Mouse (Mus musculus) urinary bladder, postnatal 4 days (tissue): ENCODE results near the gene Morn2.
A peak's percentile ranks its signal among the peaks of the same experiment; 100 is the strongest.
"Not testable (repeated sequence)": the region's sequence is repeated elsewhere in the genome, so short reads cannot be mapped to it uniquely, and the experiment has no call there.

Experiments used
- DNase-seq, 2 experiments: peaks; one replicate each; pipeline ENCODE4 v3.0.0; 2021 to 2022; ENCODE audit warnings: low spot score in 2 of 2

Gene Morn2

DNA sequence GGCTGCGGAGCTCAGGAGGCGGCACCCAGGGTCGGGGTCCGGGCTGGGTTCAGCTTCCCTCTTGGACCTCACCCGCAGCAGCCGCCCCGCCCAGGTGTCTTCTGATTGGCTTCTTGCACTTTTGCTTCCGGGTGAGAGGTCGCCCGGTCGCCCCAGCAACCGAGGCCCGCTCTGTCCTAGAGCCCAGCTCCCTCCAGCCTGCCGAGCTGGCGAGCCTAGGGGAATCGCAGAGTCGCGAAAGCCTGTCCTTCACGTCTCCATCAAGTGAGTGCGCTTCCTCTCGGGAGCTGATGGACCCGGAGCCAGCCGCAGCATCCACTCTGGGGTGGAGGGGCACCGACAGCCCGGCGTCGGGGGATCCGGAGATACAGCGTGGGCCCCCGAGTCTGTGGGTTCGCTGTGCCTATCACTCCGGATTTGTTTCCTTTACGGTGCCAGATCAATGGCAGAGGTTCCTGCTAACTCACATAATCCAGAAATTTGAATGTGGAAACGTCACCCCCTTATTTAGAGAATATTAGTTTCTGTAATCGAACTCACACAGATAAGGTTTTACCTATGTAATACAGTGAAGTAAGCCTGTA lies at the start of gene Morn2, which contains the start of gene Dhx57:
Gene Morn2 (plus strand): TSS at position 130 of the 584 bp plus-strand sequence.
Gene Dhx57 (minus strand): TSS at position 403 of the 584 bp plus-strand sequence.
- peak; percentile 96 to 99 for DNase-seq

DNA sequence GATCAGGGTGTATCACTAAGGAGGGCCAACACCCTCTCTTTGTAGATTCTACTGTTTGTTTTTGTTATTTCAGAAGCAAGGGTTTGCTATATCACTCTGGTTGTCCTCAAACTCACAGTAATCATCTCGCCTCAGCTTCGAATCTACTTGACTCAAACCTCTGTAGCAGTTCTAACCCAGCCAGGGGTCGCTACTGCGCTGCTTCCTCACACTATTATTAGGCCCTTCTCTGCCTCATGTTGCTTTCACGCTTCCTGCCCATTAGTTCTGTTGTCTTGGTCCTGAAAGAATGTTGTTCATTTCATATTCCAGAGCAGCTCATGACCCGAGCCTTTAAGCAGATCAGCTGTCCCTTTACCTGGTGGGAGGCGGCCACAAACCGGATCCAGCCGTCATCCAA lies 48.4 kb upstream of the Morn2 start:
- DNase-seq = no peak

DNA sequence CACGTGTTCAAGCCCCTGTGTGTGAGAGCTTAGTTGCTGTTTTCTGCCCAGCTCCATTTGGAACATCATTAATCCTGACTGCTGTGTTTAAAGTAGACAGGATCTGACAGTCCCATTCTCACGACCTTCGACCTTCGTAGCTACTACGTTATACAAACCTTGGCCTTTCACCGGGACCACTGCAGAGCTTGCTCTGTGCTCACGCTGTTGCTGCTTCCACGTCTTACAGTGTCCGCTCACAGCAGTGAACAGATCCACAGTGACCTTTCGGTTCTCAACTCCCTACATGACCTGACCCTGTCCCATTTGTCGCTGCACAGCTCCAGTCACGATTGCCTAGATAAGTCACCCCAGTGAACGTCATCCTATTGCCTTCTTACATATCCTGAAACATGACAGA lies 46.9 kb upstream of the Morn2 start:
- DNase-seq = no peak

DNA sequence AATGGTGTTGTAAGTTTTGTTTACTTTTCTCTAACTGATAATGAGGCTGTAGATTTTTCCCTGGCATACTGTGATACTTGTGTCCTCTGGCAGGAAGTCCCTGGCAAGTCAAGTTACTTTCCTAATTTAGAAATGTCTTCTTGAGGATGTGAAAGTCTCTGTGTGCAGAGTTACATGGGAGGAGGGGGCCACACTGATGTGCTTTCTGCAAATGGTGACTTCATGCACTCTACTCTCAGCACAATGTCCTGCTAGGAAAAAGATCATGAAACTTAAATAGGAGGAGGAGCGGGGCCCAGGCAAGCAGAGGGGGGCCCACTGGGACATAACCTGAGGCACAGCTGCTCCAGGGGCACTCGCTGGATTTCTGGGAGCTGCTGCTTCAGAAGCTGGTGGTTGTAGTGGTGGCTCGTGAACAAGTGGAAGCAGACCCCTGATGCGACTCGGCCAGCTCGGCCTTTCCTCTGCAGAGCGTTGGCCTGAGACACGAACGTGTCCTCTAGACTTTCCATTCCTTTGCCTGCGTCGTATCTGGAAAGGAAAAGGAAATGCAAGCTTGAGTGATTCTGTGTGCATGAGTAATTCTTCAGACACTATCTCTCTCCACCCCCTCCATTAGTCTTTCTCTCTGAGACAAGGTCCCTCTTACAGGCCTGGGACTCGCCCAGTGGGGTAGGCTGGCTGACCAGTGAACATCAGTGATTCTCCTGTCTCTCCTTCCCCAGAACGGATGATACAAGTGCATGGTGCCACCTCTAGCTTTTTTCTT lies 37.1 kb upstream of the Morn2 start:
- no peak for DNase-seq

DNA sequence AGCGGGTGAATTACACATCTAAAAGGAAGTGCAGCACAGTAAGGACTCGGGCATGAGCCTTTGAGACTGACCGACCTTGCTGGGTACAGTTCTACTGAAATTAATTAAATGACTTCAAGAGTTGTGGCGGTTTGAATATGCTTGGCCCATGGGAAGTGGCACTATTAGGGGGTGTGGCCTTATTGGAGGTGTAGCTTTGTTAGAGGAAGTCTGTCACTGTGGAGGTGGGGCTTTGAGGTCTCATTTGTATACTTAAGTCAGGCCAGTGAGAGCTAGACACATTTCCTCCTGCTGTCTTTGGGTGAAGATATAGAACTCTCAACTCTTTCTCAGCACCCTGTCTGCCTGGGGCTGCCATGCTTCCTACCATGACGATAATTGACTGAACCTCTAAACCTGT lies 35.6 kb upstream of the Morn2 start:
- no peak for DNase-seq

DNA sequence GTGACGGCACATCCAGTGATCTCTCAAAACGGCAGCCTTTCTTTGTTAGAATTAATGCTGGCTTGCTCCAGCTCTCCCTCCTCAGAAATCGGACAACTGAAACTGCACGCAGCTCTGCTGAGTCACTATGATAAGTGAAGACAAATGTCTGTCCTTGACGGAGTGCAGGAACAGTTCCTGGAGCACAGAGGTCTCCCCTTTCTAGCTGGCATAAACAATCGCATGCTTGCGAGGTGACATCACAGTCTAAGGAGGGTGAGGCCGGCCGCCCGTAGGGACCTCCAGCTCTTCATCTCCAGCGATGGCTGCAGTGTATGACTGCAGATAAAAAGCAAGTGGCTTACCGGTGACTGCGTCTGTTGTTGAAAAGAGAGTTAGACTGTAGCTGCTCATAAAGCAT lies 34.8 kb upstream of the Morn2 start:
- peak; percentile 59 to 66 for DNase-seq

DNA sequence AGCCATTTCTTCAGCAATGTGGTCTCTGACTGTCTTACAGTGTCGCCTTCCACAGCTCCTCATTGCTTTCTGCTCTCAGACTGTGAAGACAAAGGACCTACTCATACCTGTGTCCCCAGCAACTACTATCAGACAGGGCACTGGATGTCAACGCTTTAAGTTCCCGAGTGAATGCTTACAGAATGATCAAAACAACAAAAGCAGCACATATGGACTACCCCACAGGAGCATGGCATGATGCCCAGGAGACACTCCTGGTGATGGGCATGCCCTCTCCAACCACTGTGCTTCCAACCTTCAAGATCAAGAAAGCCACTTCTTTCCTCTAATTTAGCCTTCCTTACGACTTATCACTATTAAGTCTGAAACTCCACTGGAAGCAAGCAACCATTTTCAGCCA lies 22.9 kb upstream of the Morn2 start:
- DNase-seq = no peak

DNA sequence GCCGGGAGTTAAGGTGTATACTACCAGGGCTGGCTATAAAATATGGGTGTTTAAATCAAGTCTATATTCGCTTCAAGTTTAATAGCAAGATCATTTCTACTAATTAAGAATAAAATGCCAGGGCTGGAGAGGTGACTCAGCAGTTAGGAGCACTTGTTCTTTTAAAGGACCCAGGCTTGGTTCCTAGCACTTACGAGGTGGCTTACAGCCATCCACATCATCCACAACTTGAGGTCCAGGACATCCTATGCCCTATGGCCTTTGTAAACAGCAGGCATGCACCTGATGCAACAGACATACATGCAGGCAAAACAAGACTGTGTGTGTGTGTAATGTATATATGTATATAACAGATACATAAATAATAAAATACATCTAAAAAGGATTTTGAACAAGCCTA lies 21.9 kb upstream of the Morn2 start:
- DNase-seq = no peak

DNA sequence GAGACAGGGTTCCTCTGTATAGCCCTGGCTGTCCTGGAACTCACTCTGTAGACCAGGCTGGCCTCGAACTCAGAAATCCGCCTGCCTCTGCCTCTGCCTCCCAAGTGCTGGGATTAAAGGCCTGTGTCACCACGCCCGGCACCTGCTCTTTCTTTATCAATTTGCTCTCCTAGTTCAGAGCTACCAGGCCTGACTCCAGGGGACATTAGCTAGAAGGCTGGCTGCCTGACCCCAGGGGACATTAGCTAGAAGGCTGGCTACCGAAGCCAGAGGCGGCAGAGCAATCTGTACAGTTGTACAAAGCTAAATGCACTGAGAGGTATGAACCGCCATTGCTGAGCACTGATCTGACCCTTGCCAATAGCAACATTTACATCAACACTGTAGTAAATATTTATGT lies 19.4 kb upstream of the Morn2 start:
- DNase-seq = not testable (repeated sequence)

DNA sequence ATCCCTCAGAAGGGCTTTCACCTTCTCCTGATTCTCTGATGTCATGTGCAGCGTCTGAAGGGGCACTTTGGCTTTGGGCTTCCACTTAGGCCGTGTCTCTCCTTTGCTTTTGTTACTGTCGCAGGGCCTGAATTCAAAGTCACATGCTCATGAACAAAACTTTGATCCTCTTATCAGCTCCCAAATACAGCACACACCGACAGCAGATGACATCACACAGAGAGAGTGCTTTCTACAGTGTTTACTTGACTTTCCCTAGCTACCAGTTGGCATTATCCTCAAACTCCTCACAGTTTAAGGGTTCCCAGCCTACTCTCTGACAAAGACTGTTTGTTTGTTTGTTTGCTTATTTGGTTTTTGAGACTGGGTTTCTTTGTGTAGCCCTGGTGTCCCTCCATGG lies 11.7 kb upstream of the Morn2 start:
- DNase-seq = no peak

DNA sequence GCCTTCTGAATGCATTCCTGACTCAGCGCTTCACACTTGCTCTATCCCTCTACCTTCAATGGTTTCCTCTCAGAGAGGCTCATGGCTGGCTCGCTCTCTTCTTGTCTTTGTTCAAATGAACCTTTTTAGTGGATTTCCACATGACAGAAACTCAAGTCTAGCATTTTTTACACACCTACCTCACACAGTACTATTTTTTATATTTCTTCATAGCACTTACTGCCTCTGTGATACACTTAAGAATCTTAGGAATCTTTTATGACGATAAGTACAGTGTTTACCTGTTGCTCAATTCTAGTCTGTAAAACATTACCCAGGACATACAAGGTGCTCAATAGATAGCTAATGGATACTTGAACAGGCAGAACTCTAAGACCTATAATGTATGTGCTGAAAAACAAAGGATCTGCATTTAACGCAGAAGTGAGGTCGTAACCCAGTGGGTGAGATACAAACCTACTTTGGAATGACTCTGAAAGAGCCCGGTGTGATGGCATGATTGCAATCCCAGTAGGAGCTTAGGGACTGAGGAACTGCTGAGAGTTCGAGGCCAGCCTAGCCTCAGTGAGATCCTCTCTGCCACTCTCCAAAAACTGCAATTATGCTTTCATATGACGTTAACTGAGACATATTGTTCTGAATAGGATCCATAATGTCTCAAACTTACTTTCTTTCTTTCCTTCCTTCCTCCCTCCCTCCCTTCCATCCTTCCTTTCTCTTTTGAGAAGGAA lies 10.5 kb upstream of the Morn2 start:
- no peak for DNase-seq

DNA sequence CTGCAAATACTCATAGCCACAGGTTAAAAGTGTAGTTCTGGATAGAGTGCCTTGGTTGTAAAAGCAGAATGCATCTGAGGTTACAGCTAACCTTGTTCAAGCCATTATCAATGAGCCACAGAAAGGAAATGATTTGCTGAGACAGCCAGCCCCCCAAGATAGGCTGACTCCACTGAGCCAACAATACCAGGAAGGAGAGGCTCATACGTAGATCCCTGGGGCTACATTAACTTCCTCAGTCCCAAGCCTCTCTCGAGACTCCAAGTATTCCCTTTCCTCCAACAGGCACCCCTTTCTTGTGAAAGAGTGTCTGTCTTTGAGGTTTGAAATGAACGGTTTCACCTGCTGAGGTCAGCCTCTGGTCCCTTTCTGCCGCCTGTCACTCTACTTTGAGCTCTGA lies 5.6 kb upstream of the Morn2 start:
- no peak for DNase-seq

DNA sequence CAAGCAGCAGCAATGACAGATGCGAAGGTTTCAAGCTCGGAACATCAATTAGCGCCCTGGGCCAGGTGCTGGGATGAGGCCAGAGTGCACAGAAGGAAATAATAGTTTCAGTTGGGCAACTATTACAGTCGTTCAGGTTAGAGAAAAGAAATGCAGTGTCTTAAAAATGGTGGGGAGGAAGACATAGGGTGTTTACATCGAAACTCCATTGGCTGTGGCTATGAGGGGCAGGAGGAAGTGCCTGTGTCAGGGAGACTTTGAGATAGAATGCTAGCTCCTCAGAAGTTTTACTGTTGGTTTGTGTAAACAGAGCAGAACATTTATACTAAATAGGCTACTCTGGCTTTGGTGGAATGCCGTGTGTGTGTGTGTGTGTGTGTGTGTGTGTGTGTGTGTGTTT lies 2.0 kb upstream of the Morn2 start:
- DNase-seq = no peak

DNA sequence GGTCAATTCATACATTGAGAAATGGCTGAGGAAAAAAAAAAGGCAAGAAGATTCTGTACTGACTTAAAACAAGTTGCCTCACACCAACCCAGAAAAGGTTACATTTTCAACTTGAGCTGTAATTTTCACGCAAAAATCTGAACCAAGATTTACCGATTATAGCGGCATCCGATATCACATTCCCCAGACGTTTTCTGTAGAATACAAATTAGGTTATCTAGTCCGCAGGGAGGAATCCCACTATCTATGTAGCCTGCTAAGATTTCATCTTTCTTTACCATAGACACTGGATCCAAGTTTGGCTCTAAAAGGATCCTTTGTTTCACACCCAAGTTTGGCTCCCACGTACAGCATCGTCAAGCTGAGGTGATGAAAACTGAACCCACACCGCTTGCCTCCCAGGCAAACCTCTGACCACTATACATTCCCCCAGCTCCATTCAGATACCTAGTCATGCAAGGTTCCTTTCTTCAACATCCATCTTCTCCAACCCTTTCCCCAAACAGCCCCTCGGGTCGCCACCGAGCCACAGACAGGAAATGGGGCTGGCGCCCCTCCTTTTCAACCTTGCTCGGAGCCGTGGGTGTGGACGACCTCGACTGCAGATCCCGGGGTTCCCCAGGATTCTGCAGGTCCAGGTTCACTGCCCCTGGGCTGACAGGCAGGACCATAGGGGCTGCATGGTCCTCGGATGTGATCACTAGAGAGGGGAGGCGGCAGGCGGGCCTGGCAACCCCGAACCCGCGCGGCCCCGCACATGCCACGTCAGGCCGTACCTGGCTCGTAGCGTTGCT lies 526 bp upstream of the Morn2 start:
- DNase-seq = no peak

DNA sequence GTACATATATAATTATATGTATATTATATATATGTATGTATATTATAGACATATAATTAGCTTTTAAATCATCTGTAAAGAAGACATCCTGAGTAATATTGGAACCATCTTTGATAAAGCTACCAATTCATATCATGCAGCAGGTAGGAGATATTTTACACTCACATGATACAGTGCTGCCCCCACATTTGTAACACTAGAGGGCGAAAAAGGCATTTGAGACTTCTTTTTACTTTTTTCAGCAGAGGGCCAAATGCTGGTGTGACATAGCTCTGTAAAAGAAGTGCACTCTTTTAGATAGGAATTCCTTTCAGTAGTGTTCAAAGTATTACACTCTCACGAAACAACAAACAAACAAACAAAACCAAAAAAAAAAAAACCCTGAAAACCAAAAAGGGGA lies 1.1 kb downstream of the Morn2 start:
- no peak for DNase-seq

DNA sequence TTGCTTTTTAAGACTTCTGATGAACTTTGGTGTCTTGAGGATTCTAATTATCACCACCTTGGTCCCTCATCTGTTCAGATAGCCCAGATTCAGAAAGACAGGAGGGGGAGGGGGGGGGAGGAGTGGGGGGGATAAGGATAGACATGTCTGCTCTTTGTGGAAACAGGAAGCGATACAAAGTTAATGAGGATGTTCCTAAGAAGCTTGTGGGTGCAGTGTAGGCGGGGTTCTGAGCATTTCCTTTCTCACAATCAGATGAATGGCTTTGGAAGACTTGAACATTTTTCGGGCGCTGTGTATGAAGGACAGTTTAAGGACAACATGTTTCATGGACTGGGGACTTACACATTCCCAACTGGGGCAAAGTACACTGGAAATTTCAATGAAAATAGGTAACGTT lies 5.3 kb downstream of the Morn2 start:
- DNase-seq = no peak

DNA sequence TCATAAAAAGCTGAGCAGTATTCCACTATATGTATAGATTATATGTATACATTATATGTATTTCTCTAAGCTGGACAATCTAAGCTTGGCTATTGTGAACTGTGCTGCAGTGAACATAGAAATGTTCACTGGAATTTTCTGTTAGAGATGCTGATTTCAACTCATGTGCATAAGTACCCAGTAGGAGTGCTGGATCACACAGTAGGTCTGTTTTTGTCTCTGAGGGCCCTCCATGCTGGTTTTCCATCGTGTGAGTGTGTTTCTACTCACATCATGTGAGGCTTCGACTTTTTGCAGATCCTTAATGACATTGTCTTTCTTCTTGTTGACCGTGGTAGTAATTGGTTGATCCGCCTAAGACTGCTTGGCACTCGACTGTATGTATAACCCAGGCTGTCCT lies 8.8 kb downstream of the Morn2 start:
- no peak for DNase-seq

DNA sequence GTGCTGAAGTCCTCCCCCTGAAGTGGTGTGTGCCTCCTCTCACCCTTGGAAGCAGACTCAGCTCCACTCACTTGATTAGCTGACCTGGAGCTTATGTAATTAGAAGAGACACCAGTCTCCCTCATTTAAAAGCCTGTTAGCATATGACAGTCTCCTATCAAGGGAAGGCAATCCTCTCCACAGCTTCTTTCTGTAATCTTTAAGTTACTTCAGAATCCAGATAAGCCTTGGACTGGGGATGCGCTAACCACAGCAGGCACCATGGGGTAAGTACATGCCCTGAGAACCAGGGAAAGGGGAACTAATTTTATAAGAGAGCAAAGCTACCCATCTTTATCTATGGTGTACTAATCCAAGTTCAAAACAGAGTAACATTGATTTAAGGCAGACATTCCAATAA lies 17.2 kb downstream of the Morn2 start, which contains the start of gene Arhgef33:
Gene Arhgef33 (plus strand): TSS at position 157 of the 400 bp plus-strand sequence.
- no peak for DNase-seq

DNA sequence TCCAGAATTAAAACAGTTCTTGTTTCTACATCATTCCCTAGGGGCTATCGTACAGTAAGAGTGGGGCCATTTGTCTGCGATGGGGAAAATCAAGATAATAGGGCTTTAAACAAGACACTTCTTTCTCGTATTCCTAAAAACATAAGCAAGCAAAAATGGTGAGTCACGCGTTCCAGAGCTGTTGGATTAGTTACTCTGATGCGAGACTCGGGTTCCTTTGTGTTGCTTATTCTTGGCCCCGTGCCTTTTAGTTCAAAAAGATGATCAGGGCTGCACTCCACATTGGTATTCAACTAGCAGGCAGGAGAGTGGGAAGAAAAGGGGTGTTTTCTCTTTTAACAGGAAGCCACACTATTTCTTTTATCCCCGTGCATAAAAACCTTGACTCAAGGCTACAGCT lies 21.8 kb downstream of the Morn2 start:
- DNase-seq = no peak

DNA sequence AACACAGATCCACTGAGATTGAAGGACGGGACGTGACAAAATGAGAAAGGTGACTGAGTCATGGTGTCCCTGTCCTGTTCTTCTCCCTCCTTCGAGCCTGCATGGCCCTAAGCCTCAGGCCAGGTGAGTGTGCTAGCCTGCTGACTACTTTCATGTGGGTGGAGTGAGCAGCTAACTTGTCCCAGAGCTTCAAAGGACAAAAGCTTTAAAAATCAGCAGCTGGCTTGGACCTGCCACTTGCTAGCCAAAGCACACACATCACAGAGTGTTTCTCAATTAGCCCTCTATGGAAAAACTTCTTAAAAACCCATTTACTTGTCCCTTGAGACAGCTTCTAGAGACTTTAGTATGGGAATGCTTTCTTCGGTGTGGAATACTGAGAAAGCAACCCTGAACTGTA lies 22.4 kb downstream of the Morn2 start:
- no peak for DNase-seq

DNA sequence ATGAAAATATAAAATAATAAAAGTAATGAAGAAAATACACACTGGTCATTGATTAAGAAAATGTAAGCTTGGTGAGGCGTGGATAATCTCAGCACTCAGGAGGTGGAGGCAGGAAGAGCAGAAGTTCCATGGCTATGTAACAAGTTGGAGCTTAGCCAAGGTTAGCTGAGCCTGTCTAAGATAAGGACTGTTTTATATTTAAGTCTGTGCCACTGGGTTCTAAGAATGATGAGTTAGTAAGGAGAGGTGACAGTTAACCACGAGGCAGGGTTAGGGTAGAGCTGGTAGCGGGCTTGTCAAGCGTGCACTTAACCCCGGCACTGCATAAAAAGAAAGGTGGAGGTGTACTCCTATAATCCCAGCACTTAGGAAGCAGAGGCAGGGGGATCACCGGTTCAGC lies 32.2 kb downstream of the Morn2 start:
- no peak for DNase-seq

DNA sequence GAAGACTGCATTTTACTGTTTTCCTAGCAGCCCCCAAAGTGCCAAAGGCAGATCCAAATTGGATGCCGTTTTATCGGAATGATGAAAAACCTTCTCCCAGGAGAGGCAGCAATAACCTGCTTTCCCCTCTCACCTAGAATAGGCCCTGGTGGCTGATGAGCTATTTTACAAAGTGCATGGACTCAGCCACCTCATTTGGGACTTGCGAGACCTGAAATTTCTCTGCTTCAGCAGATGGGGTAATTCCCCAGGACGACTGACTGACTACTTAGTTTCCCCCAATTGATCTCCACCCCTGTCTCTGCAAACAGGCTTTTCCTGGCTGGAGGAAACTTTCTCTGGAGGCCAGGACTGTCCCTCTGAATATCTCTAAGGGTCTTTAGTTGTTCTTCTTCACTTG lies 33.0 kb downstream of the Morn2 start:
- no peak for DNase-seq
